Mouse (Mus musculus) small intestine, adult 2 months (tissue): ENCODE measurements around the gene Tbc1d9. TPM values are rescaled to one million over a fixed set of nuclear protein-coding genes. Genes with fewer than 3 reads are reported as not detected.

ENCODE experiments used
- H3K27ac ChIP-seq: fragments of 200-500 bp; 2 replicates; pipeline ENCODE4 v1.5.1; 2012; ENCODE audit warnings: low read depth, low read length, control low read depth, inconsistent platforms; ENCODE audit not compliant: insufficient read depth
- H3K27me3 ChIP-seq: fragments of 200-500 bp; 2 replicates; pipeline ENCODE4 v1.6.1; 2012; ENCODE audit warnings: mild to moderate bottlenecking, moderate library complexity, low read length, inconsistent platforms; ENCODE audit not compliant: control insufficient read depth, insufficient read depth
- H3K36me3 ChIP-seq: fragments of 200-500 bp; 2 replicates; pipeline ENCODE4 v1.6.1; 2012; ENCODE audit warnings: mild to moderate bottlenecking, low read length, control low read depth, inconsistent platforms; ENCODE audit not compliant: control insufficient read depth, insufficient read depth
- H3K4me1 ChIP-seq: fragments of 200-500 bp; 2 replicates; pipeline ENCODE4 v1.6.1; 2012; ENCODE audit warnings: low read length, inconsistent platforms, mixed read lengths; ENCODE audit not compliant: control insufficient read depth, insufficient read depth, insufficient read length
- H3K4me3 ChIP-seq: fragments of 200-500 bp; 2 replicates; pipeline ENCODE4 v1.5.1; 2012; ENCODE audit warnings: low read depth, mild to moderate bottlenecking, control low read depth, inconsistent platforms, low read length, moderate library complexity
- CTCF ChIP-seq: fragments of 200-500 bp; IDR thresholded peaks from 2 replicates; pipeline ENCODE4 v1.5.1; 2012; ENCODE audit warnings: low read depth, mild to moderate bottlenecking, control low read depth, inconsistent platforms, low read length, moderate library complexity, mixed read lengths; ENCODE audit not compliant: insufficient replicate concordance, insufficient read length; ENCODE audit errors: extremely low read depth
- POLR2A ChIP-seq: fragments of 200-500 bp; IDR thresholded peaks from 2 replicates; pipeline ENCODE4 v1.6.1; 2012; ENCODE audit warnings: low read depth, mild to moderate bottlenecking, control low read depth, inconsistent platforms, low read length, moderate library complexity
- WGBS: fragments of 180-500 bp; shearing (Covaris S2); methylation state at CpG from one replicate; pipeline ENCODE4 v1.1.7; 2018; 5-methylcytosine and 5-hydroxymethylcytosine counted together
- polyA plus RNA-seq: library from polyadenylated mRNA; depleted of rRNA; stranded (reverse); fragments of >200 nt; gene quantifications from 2 replicates; pipeline ENCODE4 v1.2.3, GENCODE M21; 2012; rRNA removed

Gene Tbc1d9
- polyA plus RNA-seq: 4.6 and 8.9 TPM in 2 replicates

GRCm38 (mm10) chr8:83165235-83165930, at the start of gene Tbc1d9:
Tbc1d9 (plus strand) TSS chr8:83165352.
- TF ChIP-seq CTCF (no peak), POLR2A (peak; percentile 18; the same call in 1 of the 2 replicates)
- peak within 1 kb of the TSS; percentile 72 for H3K4me3 ChIP-seq
- H3K27me3 ChIP-seq: peaks cover 3% of the 10 kb centered on the region; the same call in 1 of the 2 replicates
- H3K27ac ChIP-seq: peak within 1 kb of the TSS; percentile 49
- no peaks in the 10 kb centered on the region for H3K4me1 ChIP-seq
- WGBS: under 1% methylated on average over 63 of the region's 63 CpGs
- no peaks in the 10 kb centered on the region for H3K36me3 ChIP-seq

- H3K4me1 ChIP-seq: peaks cover 4% of the 10 kb centered on the region; the same call in 1 of the 2 replicates
- H3K4me3 ChIP-seq: no peak overlapping the region
- no peak for TF ChIP-seq POLR2A
- no peak for TF ChIP-seq CTCF
- WGBS: 31% methylated on average over 2 of the region's 2 CpGs
- H3K27ac ChIP-seq: no peak overlapping the region
- no peaks in the 10 kb centered on the region for H3K27me3 ChIP-seq
- H3K36me3 ChIP-seq: no peaks in the 10 kb centered on the region
Observed at GRCm38 (mm10) chr8:83135086-83135485, 30.1 kb upstream of the Tbc1d9 start.

DNA sequence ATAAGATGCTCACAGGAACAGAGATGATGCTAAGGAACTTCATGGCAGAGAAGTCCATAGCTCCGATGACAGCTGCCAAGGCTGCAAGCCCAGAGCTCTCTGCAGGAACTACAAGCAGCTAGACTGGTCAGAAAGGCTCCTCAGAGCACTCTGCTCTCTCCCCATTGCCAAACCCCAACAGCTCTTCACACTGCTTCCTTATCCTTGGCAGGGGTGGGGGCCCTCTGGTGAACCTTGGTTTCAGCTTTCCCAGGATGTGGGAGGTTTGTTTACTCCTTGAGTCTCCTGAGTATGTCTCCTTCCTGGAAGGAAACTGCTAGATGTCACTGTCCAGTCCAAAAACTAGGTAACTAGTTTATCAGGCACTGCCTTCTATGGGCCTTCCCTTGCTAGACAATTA, 25.1 kb upstream of the Tbc1d9 start:
- Histone ChIP-seq H3K4me1 (peaks cover 6% of the 10 kb centered on the region; the same call in 1 of the 2 replicates), H3K4me3 (no peak overlapping the region), H3K27me3 (no peaks in the 10 kb centered on the region), H3K27ac (no peak overlapping the region), H3K36me3 (no peaks in the 10 kb centered on the region)
- TF ChIP-seq CTCF: no peak
- no peak for TF ChIP-seq POLR2A
- 13% methylated on average over 1 of the region's 1 CpGs for WGBS

GRCm38 (mm10) chr8:83140701-83141111, 24.4 kb upstream of the Tbc1d9 start:
- TF ChIP-seq CTCF (no peak), POLR2A (no peak)
- Histone ChIP-seq H3K36me3 (no peaks in the 10 kb centered on the region), H3K4me1 (peaks cover 6% of the 10 kb centered on the region; the same call in 1 of the 2 replicates), H3K27me3 (no peaks in the 10 kb centered on the region), H3K4me3 (no peak overlapping the region), H3K27ac (no peak overlapping the region)
- 59% methylated on average over 3 of the region's 3 CpGs for WGBS

GRCm38 (mm10) chr8:83141358-83141757, 23.8 kb upstream of the Tbc1d9 start:
- no peak overlapping the region for H3K4me3 ChIP-seq
- no peaks in the 10 kb centered on the region for H3K36me3 ChIP-seq
- H3K27me3 ChIP-seq: no peaks in the 10 kb centered on the region
- peak overlapping the region; percentile 7; the same call in 1 of the 2 replicates for H3K27ac ChIP-seq
- WGBS: 66% methylated on average over 5 of the region's 5 CpGs
- no peak for TF ChIP-seq POLR2A
- peaks cover 6% of the 10 kb centered on the region; the same call in 1 of the 2 replicates for H3K4me1 ChIP-seq

GRCm38 (mm10) chr8:83144601-83145000, 20.6 kb upstream of the Tbc1d9 start:
- no peak overlapping the region for H3K27ac ChIP-seq
- H3K4me3 ChIP-seq: no peak overlapping the region
- H3K36me3 ChIP-seq: no peaks in the 10 kb centered on the region
- H3K27me3 ChIP-seq: no peaks in the 10 kb centered on the region
- no peak for TF ChIP-seq POLR2A
- no peak for TF ChIP-seq CTCF
- WGBS: 90% methylated on average over 4 of the region's 4 CpGs
- peaks cover 6% of the 10 kb centered on the region; the same call in 1 of the 2 replicates for H3K4me1 ChIP-seq

GRCm38 (mm10) chr8:83145421-83145820, 19.7 kb upstream of the Tbc1d9 start:
- Histone ChIP-seq H3K27ac (no peak overlapping the region), H3K4me1 (0 out of 2 replicates have a peak, but pooled peaks cover 2% of the 10 kb centered on the region), H3K4me3 (no peak overlapping the region), H3K27me3 (no peaks in the 10 kb centered on the region), H3K36me3 (no peaks in the 10 kb centered on the region)
- TF ChIP-seq CTCF: no peak
- no peak for TF ChIP-seq POLR2A
- WGBS: 70% methylated on average over 3 of the region's 3 CpGs
